Mouse (Mus musculus): Measurements from ENCODE around the gene Cyp2w1.

The Cyp2w1 gene

GRCm38 (mm10) chr5:139404801-139405401 lies 52.5 kb downstream of the Cyp2w1 start, which contains the start of gene C130050O18Rik:
TSS of gene C130050O18Rik (plus strand) at chr5:139405280.
- no peak for DNase-seq (ENCODE audit: low spot score)

- DNase-seq (ENCODE audit: low spot score): no peak
Observed at GRCm38 (mm10) chr5:139405478-139405877, 53.1 kb downstream of the Cyp2w1 start.

DNA sequence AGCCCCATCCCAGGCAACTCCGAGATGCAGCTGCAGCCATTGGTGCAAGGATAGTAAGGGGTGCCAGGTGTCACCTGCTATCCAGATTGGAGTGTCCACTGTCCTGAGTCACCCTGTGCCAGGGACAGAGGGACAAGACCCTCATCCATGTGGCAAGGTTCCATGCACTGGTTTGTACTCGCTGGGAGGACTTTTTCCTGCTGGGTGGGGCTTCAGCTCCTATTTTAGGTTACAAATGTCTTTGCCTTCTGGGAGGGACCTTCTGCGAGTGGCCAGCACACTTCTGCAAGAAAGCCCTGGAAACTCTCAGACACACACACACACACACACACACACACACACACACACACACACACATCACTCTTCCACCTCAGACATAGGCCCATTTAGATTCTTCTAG lies 53.5 kb downstream of the Cyp2w1 start:
- no peak for DNase-seq (ENCODE audit: low spot score)

Data from urinary bladder, postnatal 25 days (tissue).